Mouse (Mus musculus): ENCODE measurements around the gene Gldc. TPM values are rescaled to one million over a fixed set of nuclear protein-coding genes. Genes with fewer than 3 reads are reported as not detected.

Gldc gene
- polyA plus RNA-seq, 1 experiment from 2014 or later, result 6.6 TPM

Other genes with a start within 250 kb of the Gldc start
- not detected in 2 replicates for gene Trpd52l3, start 171.6 kb downstream of the Gldc start, polyA plus RNA-seq (2015; fragmentation: Nextera tagmentation; extraction: Ambion mirVana)
- gene Uhrf2, start 144.9 kb downstream of the Gldc start, polyA plus RNA-seq (2015; fragmentation: Nextera tagmentation; extraction: Ambion mirVana), result 62.2 and 65.7 TPM in 2 replicates
- gene Mbl2, start 57.5 kb upstream of the Gldc start, polyA plus RNA-seq (2015; fragmentation: Nextera tagmentation; extraction: Ambion mirVana), result 0.25 TPM in 1 of 2 replicates, not detected in the other